Mouse (Mus musculus) left cerebral cortex, postnatal 14 days (tissue): Measurements from ENCODE around the gene AY761184. TPM values are rescaled to one million over a fixed set of nuclear protein-coding genes. Genes with fewer than 3 reads are reported as not detected.
"Not testable (repeated sequence)": the region's sequence is repeated elsewhere in the genome, so short reads cannot be mapped to it uniquely, and the experiment has no call there.

Source experiments
- DNase-seq, 2 experiments: peaks; one replicate each; pipeline ENCODE4 v3.0.0; 2021 to 2022; ENCODE audit warnings: low spot score in 2 of 2, mixed read lengths in 1 of 2
- intact Hi-C: fragments of 180-260 bp; cut with DNase I; formaldehyde crosslinking; loops from one replicate; pipeline ENCODE4 v1.15.1; 2025
- long read RNA-seq, 2 experiments: library from polyadenylated mRNA; stranded (forward); transcript quantifications; one replicate each; pipeline ENCODE4 v2.0.0; 2021
- total RNA-seq, 2 experiments: library from RNA; stranded (reverse); gene quantifications; 2 replicates each; pipeline ENCODE4 v1.2.3; 2021

Gene AY761184
- total RNA-seq = not detected
- long read RNA-seq, experiment 1 = 0 reads
- long read RNA-seq, experiment 2 = 0 reads

GRCm38 (mm10) chr8:21703545-21703944, at the start of gene AY761184:
AY761184 (minus strand) TSS chr8:21703645.
- DNase-seq, intact Hi-C loops: not testable (repeated sequence)

GRCm38 (mm10) chr8:21665497-21665896, 37.9 kb downstream of the AY761184 start, which contains the start of gene Defa34:
Defa34 (plus strand) TSS chr8:21665797.
- intact Hi-C loops, DNase-seq: not testable (repeated sequence)

GRCm38 (mm10) chr8:21655480-21655879, 48.0 kb downstream of the AY761184 start, which contains the start of gene Defa17:
Defa17 (plus strand) TSS chr8:21655780.
- intact Hi-C loops, DNase-seq: not testable (repeated sequence)

Other genes with a start within 250 kb of the AY761184 start
- not detected for gene Gm7849, start 247.1 kb downstream of the AY761184 start, total RNA-seq
- gene Defa20, start 194.4 kb downstream of the AY761184 start, total RNA-seq = not detected
- gene Defa32, start 174.6 kb downstream of the AY761184 start, total RNA-seq = not detected
- not detected for gene Defa37, start 138.3 kb downstream of the AY761184 start, total RNA-seq
- not detected for gene Defa28, start 120.6 kb downstream of the AY761184 start, total RNA-seq
- gene Gm7861, start 109.1 kb downstream of the AY761184 start, total RNA-seq = not detected
- not detected for gene Defa26, start 85.5 kb downstream of the AY761184 start, total RNA-seq
- gene Defa17, start 47.9 kb downstream of the AY761184 start, total RNA-seq = not detected
- not detected for gene Defa34, start 37.8 kb downstream of the AY761184 start, total RNA-seq
- gene Defa24, start 30.8 kb upstream of the AY761184 start, total RNA-seq = not detected
- gene Defb50, start 119.9 kb upstream of the AY761184 start, total RNA-seq = not detected
- gene Defb2, start 136.3 kb upstream of the AY761184 start, total RNA-seq = not detected
- gene Defb10, start 155.3 kb upstream of the AY761184 start, total RNA-seq = not detected
- not detected for gene Defb9, start 181.8 kb upstream of the AY761184 start, total RNA-seq
- 1 to 10 TPM in 1 of 2 experiments, not detected in 1; 1.5 TPM for gene Defb11, start 202.8 kb upstream of the AY761184 start, total RNA-seq
- not detected for gene Defb15, start 229.1 kb upstream of the AY761184 start, total RNA-seq
- not detected for gene Defb35, start 234.7 kb upstream of the AY761184 start, total RNA-seq
- not detected for gene Defb13, start 243.1 kb upstream of the AY761184 start, total RNA-seq